Mouse (Mus musculus) heart, postnatal 25 days (tissue): Measurements from ENCODE around the gene Gm8127. TPM values are rescaled to one million over a fixed set of nuclear protein-coding genes. Genes with fewer than 3 reads are reported as not detected.
"Not testable (repeated sequence)": the region's sequence is repeated elsewhere in the genome, so short reads cannot be mapped to it uniquely, and the experiment has no call there.

Experiments
- DNase-seq: peaks from one replicate; pipeline ENCODE4 v3.0.0; 2022; ENCODE audit warnings: low spot score
- intact Hi-C: fragments of 180-260 bp; cut with DNase I; formaldehyde crosslinking; loops from one replicate; pipeline ENCODE4 v1.15.1; 2025
- total RNA-seq, 2 experiments: library from RNA; stranded (reverse); gene quantifications; 2 replicates each; pipeline ENCODE4 v1.2.3; 2021

The Gm8127 gene
- not detected for total RNA-seq

DNA sequence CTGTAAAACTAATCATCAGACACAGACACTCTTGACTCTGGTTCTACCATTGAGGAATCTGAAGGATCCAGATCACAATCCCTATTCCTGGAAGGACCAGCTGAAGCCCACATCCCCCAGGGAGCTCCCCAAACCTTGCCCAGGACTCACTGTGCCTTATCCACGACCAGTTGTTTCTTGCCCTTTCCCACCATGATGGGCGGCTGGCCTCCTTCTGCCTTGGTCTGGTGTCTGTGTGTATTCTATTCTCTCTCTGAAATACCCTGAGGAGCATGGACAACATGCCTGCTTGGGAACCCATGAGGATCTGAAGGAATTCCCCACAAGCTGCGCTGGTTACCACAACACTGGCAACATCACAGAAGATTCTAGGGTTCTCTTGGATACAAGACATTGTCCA lies at the start of gene Gm8127:
Gene Gm8127 (minus strand): TSS at position 330 of the 400 bp plus-strand sequence.
- DNase-seq, intact Hi-C loops: not testable (repeated sequence)

GRCm38 (mm10) chr14:43337646-43338045 lies 44.0 kb upstream of the Gm8127 start:
- intact Hi-C loops, DNase-seq: not testable (repeated sequence)

GRCm38 (mm10) chr14:43331362-43331880 lies 37.8 kb upstream of the Gm8127 start:
- DNase-seq, intact Hi-C loops: not testable (repeated sequence)

DNA sequence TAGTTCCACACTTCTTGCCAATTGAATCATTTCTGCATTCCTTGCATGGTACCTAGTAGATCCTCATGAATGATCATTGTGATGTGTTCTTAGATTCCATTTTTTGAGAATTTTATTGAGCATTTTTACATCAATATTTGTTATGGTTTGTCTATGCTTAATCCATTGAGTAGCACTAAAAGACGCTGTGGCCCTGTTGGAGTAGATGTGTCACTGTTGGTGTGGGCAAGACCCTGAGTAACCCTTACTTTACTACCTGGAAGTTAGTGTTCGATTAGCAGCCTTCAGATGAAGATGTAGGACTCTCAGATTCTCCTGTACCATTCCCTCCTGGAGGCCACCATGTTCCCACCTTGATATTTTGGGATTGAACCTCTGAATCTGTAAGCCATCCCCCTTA lies 35.0 kb upstream of the Gm8127 start:
- DNase-seq, intact Hi-C loops: not testable (repeated sequence)

DNA sequence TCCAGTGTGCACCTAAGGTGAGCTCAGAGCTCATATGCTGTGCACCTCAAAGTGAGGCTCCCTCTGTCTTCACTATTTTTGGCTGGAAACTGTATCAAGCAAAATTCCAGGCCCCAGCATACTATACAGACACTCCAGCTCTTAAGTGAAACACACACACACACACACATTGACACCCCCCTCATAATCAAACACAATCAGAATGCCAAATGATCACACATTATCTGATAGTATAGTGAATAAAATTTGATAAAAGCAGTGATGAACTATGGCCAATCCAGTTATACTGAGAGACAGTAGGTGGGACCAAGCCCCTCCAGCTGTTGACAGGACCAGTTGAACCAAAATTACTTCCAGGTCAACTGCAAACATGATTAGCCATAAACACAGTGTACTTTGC lies 25.9 kb upstream of the Gm8127 start:
- intact Hi-C loops, DNase-seq: not testable (repeated sequence)

GRCm38 (mm10) chr14:43278681-43279080 lies 15.0 kb downstream of the Gm8127 start:
- intact Hi-C loops, result loop anchor here (5.0 kb wide), 1 partner anchor 289 kb away; no protein-coding TSS in a partner anchor
- not testable (repeated sequence) for DNase-seq

DNA sequence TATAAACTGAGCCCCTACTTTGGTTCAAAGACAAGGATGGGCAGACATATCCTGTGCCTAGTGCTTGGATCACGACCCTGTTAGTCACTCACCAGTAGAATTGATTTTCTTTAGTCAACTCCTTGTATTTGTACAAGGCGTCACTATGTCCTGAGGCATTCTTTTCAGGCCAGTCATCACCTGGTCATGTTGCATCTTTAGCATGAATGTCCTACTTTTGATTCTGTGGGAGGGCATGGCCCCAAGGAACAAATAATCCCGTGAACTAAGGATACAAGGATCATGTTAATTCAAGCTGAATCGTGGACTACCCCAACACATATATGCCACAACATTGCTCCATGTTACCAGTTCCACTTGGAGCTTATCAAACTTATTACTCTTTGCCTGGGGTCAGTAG lies 15.5 kb downstream of the Gm8127 start:
- DNase-seq, result not testable (repeated sequence)
- intact Hi-C loops, result loop anchor here (5.0 kb wide), 1 partner anchor 289 kb away; no protein-coding TSS in a partner anchor

DNA sequence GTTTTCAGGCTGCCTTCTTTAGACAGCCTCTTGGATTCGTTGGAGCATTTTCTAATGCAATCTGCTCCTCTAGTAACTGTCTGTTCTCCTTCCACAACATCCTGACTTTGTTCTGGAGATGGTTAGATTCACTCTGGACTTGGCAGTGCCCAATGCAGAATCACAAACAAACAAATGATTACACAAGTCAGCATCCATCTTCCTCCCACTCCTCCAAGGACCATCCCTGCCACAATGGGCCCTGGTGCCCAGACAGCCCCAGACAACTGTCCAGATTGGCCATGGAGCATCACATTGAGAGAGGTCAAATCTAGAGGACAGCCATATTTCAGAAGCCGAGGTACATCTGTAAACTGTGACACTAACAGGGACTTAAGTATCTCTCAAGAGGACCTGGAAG lies 16.2 kb downstream of the Gm8127 start:
- intact Hi-C loops, result loop anchor here (5.0 kb wide), 1 partner anchor 290 kb away; no protein-coding TSS in a partner anchor
- not testable (repeated sequence) for DNase-seq

DNA sequence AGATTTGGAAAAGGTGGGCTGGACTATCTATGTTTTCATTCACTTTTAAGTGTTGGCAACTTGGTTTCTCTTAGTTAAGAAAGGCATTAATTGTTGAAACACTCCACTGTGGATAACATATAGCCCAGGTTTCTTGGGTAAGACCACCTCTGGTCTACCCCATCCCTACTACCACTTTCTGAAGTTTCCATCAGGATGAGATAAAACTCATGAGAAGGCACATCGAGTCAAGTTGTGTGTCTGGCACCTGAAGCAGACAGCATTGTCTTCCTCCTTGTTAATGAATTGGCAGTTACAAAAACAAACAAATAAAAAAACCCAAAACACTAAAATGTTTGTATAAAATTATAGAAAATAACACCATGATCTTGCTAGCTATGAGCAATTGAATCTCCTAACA lies 17.9 kb downstream of the Gm8127 start:
- DNase-seq, result not testable (repeated sequence)
- intact Hi-C loops, result loop anchor here (5.0 kb wide), 1 partner anchor 292 kb away; no protein-coding TSS in a partner anchor

- not testable (repeated sequence) for DNase-seq
- intact Hi-C loops, result loop anchor here (5.0 kb wide), 1 partner anchor 292 kb away; no protein-coding TSS in a partner anchor
These were observed 18.6 kb downstream of the Gm8127 start, which contains the start of gene Gm9732 for GRCm38 (mm10) chr14:43274986-43275511. Gm9732 (plus strand) TSS chr14:43275036.

DNA sequence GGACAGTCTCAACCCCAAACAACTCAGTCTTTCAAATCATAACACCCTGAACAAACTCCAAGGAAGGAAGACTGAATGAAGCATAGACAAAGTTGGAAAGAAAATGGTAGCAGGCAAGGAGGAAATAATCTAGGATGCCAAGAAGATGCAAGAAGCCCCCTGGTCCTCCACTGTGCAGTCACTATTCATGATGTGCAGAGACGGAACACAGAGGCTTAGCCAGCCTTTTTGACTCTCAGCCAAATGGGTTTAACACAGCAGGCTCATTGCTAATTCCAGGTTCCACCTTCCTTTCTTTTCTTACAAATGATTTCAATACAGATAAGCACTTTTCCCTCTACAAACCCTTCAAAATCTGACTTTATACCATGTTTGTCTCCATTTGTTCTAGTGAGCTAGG lies 20.5 kb downstream of the Gm8127 start:
- DNase-seq, intact Hi-C loops: not testable (repeated sequence)

DNA sequence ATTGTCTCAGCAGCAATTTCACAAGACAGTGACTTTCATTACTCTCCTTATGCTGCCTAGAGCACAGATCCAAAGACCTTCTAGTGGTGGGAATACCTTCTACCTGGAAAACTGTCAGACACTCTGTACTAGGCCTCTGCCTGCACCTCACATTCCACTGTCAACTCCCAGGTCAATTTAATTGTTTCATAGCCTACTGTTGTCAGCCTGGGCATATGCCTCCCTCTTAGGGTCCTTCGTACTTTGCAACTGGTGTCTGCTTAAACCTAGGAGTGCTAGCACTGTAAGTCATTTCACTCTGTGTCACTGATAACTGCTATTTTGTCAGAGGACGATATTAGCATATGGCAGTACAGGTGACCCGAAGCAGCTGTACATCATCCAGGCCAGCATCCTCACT lies 24.4 kb downstream of the Gm8127 start:
- DNase-seq, intact Hi-C loops: not testable (repeated sequence)

- intact Hi-C loops, DNase-seq: not testable (repeated sequence)
These were observed 25.0 kb downstream of the Gm8127 start for GRCm38 (mm10) chr14:43268521-43269084.

GRCm38 (mm10) chr14:43263421-43263820 lies 30.2 kb downstream of the Gm8127 start:
- intact Hi-C loops, DNase-seq: not testable (repeated sequence)

GRCm38 (mm10) chr14:43258349-43258748 lies 35.3 kb downstream of the Gm8127 start, which contains the start of gene Gm8126:
Gm8126 (plus strand) TSS chr14:43258649.
- intact Hi-C loops, DNase-seq: not testable (repeated sequence)

- DNase-seq, intact Hi-C loops: not testable (repeated sequence)
These were observed 37.1 kb downstream of the Gm8127 start for GRCm38 (mm10) chr14:43256511-43256910.

DNA sequence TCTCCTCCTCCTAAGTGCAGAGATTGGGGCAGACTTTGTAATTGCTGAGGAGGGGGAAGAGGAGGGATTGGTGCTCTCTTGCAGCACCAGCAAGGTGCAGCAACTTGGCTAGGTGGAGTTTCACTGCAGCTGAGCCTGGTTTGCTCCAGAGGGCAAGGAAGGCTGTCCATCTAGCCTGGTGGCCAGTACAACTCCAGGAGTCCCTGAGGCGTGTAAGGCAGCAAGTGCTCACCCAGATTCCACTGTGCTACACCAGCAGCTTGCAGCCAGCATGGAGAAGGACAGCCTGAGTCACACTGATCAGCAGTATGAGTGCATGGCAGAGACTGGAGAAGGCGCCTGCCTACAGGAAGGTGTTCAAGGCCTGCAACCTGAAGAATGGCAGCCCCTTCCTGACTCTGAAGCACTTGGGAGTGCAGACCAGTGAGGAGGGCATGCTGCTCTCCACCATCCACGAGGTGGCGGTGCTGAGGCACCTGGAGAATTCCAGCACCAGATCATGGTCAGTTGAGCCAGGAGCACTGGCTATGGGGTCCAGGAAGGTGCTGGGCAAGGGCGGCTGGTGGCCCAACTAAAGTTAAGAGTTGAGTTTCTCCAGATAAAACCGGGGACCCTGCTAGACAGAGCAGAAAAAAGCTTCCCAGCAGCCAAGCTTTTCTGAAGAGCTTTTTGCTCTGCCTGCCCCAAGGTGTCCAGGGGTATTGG lies 42.9 kb downstream of the Gm8127 start:
- DNase-seq, intact Hi-C loops: not testable (repeated sequence)

- intact Hi-C loops, DNase-seq: not testable (repeated sequence)
These were observed 43.9 kb downstream of the Gm8127 start for GRCm38 (mm10) chr14:43249611-43250170.
